Comparison of ENCODE assay signal across 7 mouse cellular contexts in genomic region chr11:70351868-70352267, GRCm38 (mm10). TPM values are rescaled to one million over a fixed set of nuclear protein-coding genes. Genes with fewer than 3 reads are reported as not detected.
A peak's percentile ranks its signal among the peaks of the same experiment; 100 is the strongest.
DNase-seq lines count a peak whose midpoint lies in the region; ATAC-seq lines count a peak whose summit lies in the region.

Alox15 (minus strand) TSS chr11:70352031.

- no peak within 1 kb of the TSS for H3K27ac ChIP-seq in embryonic facial prominence, embryonic 10.5 days (replicated peaks)
- H3K27ac ChIP-seq in hindbrain, embryonic 16.5 days (ENCODE audit: low read depth, low read length), result no peak within 1 kb of the TSS

- peak within 1 kb of the TSS; percentile 41 for H3K9ac ChIP-seq in hindbrain, embryonic 16.5 days (ENCODE audit: low read depth, low read length)

- H3K27me3 ChIP-seq in embryonic facial prominence, embryonic 10.5 days (replicated peaks; ENCODE audit: low read depth, poor library complexity, severe bottlenecking), result peaks cover 73% of the 10 kb centered on the region
- peaks cover 33% of the 10 kb centered on the region for H3K27me3 ChIP-seq in hindbrain, embryonic 16.5 days (replicated peaks; ENCODE audit: control insufficient read depth, insufficient read depth, low read length)
- peaks cover 89% of the 10 kb centered on the region for H3K27me3 ChIP-seq in megakaryocyte, embryonic 14.5 days (replicated peaks)

- under 1% methylated on average over 19 of the region's 19 CpGs for WGBS in embryonic facial prominence, embryonic 10.5 days
- WGBS in hindbrain, embryonic 16.5 days, result 0% methylated on average over 19 of the region's 19 CpGs

- H3K4me3 ChIP-seq in embryonic facial prominence, embryonic 10.5 days, result peak within 1 kb of the TSS; percentile 52
- H3K4me3 ChIP-seq in hindbrain, embryonic 16.5 days (ENCODE audit: low read length), result peak within 1 kb of the TSS; percentile 33
- H3K4me3 ChIP-seq in megakaryocyte, embryonic 14.5 days (replicated peaks), result peak within 1 kb of the TSS; percentile 85

- ATAC-seq in hindbrain, embryonic 16.5 days, result no peak

- DNase-seq in T-cell, adult 2 months (ENCODE audit: low spot score), result peak; percentile 27
- DNase-seq in embryonic facial prominence, embryonic 10.5 days (ENCODE audit: low spot score), result no peak
- DNase-seq in thymus, postnatal 25 days, result peak; percentile 38
- no peak for DNase-seq in Muller cell, postnatal 12 days (ENCODE audit: inconsistent ontology term)
- DNase-seq in ovary, adult 18-20 months (ENCODE audit: low spot score), result no peak

- no peaks in the 10 kb centered on the region for H3K9me3 ChIP-seq in embryonic facial prominence, embryonic 10.5 days
- no peaks in the 10 kb centered on the region for H3K9me3 ChIP-seq in hindbrain, embryonic 16.5 days (ENCODE audit: control insufficient read depth, low read length)
- H3K9me3 ChIP-seq in megakaryocyte, embryonic 14.5 days, result no peaks in the 10 kb centered on the region

- no peaks in the 10 kb centered on the region for H3K36me3 ChIP-seq in embryonic facial prominence, embryonic 10.5 days (replicated peaks)
- H3K36me3 ChIP-seq in hindbrain, embryonic 16.5 days (ENCODE audit: control insufficient read depth, insufficient read depth, low read length), result no peaks in the 10 kb centered on the region
- no peaks in the 10 kb centered on the region for H3K36me3 ChIP-seq in megakaryocyte, embryonic 14.5 days (replicated peaks; ENCODE audit: low read length)

- H3K4me1 ChIP-seq in embryonic facial prominence, embryonic 10.5 days, result peaks cover 17% of the 10 kb centered on the region
- peaks cover 6% of the 10 kb centered on the region for H3K4me1 ChIP-seq in hindbrain, embryonic 16.5 days (ENCODE audit: control insufficient read depth, insufficient read depth, low read depth, low read length)
- peaks cover 15% of the 10 kb centered on the region for H3K4me1 ChIP-seq in megakaryocyte, embryonic 14.5 days

- H3K4me2 ChIP-seq in hindbrain, embryonic 16.5 days (ENCODE audit: low read length), result peak within 1 kb of the TSS; percentile 63

RNA-seq across cellular contexts. Expression of gene Alox15, which starts in this region (rescaled TPM):
- polyA plus RNA-seq in embryonic facial prominence, embryonic 10.5 days (2016; fragmentation: Nextera tagmentation; extraction: Ambion mirVana), result 0.11 and 0.29 TPM in 2 replicates
- polyA plus RNA-seq in hindbrain, embryonic 16.5 days (2015; fragmentation: Nextera tagmentation; extraction: Ambion mirVana), result 0.06 TPM in 1 of 2 replicates, not detected in the other
- 0.50 TPM in 1 of 2 replicates, not detected in the other for polyA plus RNA-seq in megakaryocyte, embryonic 14.5 days (2012; ENCODE audit: insufficient read depth, low replicate concordance)

Comparison
In these comparisons a context has a peak if more than half of its experiments do, and no peak if none do; other contexts are left out.
1. DNase-seq: peak in T-cell, adult 2 months (single experiment) and thymus, postnatal 25 days (single experiment); none in embryonic facial prominence, embryonic 10.5 days (single experiment), Muller cell, postnatal 12 days (single experiment) and ovary, adult 18-20 months (single experiment).
2. H3K4me3 ChIP-seq: peak in every context shown above with its lines; median percentile 85 in megakaryocyte, embryonic 14.5 days; 52 in embryonic facial prominence, embryonic 10.5 days; 33 in hindbrain, embryonic 16.5 days.